Mouse (Mus musculus) cerebellum, adult 18-20 months (tissue): ENCODE measurements around the gene Sapcd1.
"Not testable (repeated sequence)": the region's sequence is repeated elsewhere in the genome, so short reads cannot be mapped to it uniquely, and the experiment has no call there.

Source experiments
- DNase-seq, 2 experiments: peaks; one replicate each; pipeline ENCODE4 v3.0.0; 2021

The Sapcd1 gene

DNA sequence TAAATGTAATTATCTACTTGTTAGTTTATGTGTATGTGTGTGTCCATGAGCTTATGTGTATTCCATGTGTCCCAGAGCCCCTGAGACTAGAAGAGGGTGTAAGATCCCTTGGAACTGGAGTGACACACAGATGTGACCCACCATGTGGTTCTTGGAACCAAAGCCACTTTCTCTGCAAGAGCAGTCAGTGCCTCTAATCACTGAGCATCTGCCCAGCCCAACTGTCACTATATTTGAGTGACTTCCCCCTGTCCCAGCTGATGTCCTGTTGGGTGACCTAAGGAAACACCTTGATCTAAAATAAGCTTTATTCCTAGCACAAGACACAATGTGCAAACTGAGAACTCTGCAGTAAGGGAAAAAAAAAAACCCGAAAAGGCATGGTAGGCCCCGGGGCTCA is 499 bp upstream of the Sapcd1 start:
- no peak for DNase-seq

DNA sequence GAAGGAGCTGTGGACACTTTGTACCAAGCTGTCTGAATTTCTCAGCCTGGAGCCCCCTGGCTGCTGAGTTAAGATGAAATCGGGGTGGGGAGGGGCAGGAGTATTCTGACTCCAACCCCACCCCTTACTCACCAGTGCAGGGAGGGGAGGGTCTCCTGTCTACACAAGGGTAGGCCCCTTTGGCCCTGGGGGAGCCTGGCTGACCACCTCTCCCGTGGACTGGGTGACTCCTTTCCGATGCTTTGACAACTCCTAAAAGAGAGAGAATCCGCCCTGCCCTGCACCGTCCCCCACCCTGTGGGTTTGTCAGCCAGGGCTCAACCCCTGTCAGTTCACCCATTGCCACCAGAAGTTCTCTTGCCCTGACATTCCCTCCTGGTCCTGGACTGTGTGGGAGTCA is 1.6 kb downstream of the Sapcd1 start:
- no peak for DNase-seq

DNA sequence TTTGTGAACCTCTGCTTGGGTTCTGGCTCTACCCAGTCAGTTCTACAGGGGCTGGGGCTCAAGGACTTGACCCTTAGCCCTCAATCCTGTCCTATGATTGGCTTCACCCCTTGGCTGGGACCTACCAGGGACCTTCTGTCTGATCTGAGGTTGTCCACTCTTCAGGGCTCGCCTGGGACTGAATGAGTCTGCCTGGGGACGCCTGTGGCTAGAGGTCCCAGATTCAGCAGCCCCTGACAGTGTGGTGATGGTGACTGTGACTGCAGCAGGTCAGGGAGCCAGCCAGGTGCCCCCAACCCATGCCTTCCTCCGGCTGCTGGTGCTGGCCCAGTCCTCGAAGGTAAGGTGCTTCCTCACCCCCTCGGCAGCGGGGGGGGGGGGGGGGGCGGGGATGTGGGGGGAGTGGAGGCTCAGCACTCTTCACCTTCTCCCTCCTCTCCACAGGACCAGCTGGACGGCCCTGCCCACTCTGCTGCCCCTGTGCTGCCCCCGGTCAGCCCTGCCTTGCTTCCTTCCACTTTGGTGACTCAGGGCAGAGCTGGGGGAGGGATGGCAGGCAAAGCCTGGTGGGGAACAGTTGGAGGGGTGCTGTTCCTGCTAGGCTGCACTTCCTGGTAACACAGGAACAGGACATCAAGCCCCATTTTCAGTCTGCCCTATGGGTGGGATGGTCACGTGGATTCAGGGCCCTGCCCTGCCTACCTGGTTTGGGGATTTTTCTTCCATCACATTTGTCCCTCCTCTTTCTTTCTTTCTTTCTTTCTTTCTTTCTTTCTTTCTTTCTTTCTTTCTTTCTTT is 2.9 kb downstream of the Sapcd1 start:
- DNase-seq, result peak in 1 of 2 experiments; percentile 10

DNA sequence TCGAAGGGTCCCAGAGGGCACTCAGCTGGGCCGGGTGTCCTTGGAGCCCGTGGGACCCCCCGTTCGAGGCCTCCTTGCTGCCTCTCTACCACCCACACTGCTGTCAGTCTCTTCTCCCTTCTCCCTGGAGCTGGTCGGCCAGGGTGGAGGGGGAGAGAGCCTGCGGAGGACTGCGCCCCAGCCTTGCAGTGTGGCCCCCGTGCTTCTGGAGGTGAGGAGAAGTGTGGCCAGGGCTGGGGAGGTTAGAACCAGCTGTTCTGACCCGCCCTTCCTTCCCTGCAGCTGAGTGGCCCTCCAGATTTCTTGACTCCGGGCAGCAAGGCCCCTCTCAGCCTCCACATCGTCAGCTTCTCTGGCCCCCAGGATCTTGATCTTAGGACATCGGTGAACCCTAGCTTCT is 3.6 kb downstream of the Sapcd1 start:
- no peak for DNase-seq

DNA sequence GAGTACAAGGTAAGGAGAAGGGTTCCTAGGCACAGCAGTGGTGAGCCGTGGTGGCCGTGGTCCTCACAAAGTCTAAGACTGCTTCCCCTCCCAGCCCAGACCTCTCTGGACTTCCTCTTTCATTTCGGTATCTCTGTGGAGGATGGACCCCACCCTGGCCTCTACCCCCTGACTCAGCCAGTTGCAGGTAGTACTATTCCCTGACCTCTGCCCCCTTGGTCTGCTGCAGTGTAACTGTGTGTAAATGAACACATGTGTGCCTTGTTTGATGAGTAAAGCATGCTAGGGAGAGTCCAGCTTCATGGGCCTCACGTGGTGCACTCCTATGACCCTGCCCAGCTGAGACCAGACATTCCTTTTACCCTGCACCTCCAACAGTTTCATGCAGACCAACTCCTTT is 4.1 kb downstream of the Sapcd1 start:
- DNase-seq, result no peak

DNA sequence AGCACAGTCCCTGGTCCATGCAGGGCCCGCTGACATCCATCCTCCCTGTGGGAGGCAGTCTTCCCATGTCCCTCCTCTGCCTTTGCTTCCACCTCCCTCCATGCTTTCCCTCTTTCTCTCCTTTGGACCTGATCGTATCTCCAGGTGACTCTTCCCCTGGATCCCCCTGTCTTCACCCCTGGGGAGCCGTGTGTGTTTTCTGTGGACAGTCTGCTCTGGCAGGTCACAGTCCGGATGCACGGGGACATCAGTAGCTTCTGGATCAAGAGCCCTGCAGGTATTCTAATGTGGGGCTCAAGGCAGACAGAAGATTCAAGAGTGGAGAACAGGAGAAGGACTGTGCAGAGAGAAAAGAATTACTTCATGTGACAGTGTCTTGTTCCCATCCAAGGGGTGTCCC is 4.6 kb downstream of the Sapcd1 start:
- no peak for DNase-seq

DNA sequence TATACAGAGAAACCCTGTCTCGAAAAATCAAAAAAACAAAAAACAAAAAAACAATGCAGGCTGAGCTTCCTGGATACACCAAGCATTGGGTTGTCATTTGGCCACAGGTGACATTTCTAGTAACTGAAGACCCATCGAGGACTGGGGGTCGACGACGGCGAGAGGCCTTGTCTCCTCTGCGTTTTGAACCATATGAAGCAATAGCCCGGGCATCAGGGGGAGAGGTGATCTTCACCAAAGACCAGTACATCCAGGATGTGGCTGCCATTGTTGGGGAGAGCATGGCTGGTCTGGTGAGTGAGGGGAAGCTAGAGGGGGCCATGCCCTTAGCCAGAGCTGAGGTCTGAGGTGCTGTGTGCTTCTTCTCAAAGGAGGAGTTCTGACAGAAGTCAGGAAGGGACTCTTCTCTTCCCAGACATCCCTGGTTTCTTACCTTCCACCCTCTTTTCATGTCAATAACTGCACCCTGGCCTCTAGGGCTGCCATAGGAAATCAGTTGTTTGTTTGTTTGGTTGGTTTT is 5.2 kb downstream of the Sapcd1 start:
- DNase-seq, result no peak

DNA sequence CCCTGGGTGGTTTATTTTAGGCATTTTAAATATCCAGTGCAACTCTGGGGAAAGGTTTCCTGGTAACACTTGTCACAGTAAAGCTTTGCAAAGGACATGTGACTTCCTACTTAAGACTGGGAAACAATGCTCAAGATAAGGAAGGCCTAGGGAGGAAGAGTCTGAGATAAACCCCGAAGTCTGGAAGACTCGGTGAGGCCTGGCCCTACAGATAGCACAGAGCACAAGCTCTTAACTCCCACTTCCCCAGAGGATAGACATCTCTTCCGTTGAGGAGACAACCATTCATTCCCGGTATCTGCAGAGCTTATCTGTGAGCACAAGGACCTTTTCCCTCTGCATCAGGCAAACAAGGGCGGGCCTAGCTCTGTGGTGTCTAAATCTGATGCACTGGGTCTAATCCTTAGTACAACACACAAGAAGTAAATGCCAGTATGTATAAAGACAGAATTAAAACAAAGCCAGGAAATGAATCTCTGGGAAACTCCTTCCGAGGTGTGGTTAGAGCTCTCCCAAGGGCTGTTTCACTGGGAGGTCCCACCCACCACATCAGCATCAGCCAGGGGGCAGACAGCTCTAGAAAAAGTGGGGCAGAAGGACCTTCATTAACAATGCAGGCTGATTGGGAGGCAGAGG is 5.9 kb downstream of the Sapcd1 start:
- no peak for DNase-seq

DNA sequence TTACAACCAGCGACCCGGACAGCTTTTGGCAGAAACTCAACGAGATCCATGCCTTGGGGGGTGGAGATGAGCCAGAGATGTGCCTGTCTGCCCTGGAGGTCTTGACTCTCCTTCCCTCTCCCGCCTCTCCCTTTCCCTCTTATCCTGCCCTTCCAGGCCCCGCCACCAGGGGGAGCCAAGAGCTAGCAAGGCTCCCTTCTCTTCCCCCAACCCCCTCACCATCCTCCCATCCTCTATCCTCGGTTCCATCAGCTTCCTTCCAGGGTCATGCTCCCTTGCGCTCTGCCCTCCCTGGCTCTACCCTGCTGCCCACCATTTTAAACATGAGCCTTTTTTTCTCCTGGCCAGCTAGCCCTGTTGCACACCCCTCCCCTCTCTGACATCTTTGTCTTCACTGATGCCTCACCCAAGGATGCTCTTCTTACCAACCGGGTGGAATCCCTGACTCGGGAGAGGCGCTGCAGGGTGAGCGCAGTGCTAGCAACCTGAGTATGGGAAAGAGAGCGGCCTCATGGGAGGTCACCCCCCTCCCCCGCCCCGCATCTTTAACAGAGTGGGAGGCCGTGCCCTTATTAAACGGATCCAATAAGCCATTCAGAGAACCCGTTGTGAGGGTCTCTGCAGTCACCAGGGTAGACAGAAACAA is 6.5 kb downstream of the Sapcd1 start:
- DNase-seq, result peak; percentile 89 to 90

DNA sequence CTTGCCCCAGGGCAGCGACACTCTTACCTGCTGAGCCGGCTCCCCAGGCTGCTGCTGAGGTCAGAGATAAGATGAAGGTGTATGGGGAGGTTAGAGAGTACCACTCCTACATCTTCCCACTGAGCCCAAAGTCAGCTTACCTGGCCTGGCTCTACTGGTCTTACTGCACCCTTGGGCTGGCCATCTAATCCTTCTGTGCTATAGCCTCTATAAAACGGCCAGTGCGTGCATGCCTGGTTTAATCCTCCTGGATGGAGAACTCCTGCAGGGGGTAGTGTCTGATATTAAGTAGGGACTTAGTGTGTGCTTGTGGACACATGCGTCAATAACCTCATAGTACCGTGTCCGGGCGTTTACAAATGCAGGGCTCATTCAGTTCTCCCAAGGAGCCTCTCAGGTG is 7.3 kb downstream of the Sapcd1 start:
- peak in 1 of 2 experiments; percentile 26 for DNase-seq

DNA sequence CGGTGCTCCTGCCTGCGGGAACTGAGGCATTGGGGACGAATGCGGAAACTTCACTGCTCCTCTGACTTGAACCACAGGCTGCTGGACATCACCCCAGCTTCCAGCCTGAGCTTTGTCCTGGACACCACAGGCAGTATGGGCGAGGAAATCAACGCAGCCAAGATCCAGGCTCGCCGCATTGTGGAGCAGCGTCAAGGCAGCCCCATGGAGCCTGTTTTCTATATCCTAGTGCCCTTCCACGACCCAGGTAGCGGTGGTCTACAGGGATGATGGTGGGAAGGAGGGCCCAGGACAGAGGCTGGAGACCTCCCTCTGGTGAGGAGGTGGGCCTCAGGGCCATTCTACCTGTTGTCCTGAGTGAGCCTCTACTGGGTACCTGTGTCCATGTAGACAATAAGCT is 7.9 kb downstream of the Sapcd1 start:
- DNase-seq, result peak in 1 of 2 experiments; percentile 27

DNA sequence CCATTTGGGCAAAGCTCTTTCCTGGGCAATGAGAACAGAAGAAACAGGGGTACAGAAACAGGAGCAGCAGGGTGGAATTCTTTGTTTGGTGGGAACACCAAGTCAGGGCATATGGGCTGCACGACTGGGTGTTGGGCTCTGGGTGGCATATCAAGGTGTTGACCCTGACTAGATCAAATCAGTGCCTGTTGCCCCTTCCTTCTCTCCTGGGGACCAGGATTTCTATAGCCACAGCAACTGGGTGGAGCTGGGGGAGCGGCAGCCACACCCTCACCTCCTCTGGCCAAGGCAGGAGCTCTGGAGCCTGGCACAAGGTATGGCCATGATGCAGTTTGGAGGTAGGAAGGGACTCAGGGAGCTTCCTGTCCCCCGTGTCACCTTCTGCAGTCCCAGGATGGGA is 9.6 kb downstream of the Sapcd1 start:
- DNase-seq, result peak in 1 of 2 experiments; percentile 28

DNA sequence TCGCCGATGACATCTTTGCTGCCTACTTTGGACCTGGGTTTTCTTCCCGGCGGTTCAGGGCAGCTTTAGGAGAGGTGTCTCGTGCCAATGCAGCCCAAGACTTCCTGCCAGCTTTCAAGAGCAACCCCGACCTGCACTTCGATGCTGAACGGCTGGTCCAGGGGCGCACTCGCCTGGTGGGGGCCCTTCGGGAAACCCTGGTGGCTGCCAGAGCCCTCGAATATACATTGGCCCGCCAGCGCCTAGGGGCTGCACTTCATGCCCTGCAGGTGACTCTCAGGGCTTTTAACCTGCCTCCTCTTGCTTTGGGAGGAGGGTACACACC is 10.1 kb downstream of the Sapcd1 start:
- peak in 1 of 2 experiments; percentile 35 for DNase-seq

DNA sequence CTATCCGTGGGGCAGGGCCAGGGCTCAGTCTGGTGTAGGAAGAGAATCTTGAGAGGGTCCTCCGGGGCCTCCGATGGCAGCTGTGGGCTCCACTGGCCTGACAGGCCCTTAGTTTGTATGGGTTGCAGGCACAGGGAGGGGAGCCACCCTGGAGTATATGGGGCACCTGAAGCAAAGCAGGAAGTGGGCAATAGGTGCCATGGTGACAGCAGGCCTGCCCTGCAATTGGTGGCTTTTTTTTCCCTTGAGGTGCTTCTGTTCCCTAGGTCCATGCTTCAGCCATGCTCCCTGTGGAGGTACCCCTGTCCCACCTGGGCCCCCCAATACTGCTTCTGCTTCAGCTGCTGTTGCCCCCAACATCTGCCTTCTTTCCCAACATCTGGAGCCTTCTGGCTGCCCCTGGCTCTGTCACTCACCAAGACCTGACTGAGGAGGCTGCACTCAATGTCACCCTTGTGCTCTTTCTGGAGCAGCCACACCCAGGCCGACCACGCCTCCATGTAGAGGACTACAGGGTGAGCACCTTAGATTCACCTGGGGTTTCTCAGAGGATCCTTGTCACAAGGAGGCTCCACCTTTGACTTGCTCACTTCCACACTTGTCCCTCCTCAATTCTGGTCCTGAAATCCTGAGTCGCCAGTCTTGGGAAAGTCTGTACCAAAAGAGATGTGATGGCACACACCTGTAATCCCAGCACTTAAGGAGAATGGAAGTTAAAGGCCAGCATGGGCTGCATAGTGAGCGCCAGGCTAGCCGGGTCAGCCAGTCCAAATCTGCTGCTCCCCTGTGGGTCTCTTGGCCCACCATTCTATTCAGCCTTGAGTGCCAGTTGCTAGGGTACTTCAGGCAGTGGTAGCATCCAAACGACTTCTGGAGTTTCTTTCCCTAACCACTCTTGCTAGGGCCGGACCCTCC is 10.8 kb downstream of the Sapcd1 start:
- DNase-seq, result no peak

DNA sequence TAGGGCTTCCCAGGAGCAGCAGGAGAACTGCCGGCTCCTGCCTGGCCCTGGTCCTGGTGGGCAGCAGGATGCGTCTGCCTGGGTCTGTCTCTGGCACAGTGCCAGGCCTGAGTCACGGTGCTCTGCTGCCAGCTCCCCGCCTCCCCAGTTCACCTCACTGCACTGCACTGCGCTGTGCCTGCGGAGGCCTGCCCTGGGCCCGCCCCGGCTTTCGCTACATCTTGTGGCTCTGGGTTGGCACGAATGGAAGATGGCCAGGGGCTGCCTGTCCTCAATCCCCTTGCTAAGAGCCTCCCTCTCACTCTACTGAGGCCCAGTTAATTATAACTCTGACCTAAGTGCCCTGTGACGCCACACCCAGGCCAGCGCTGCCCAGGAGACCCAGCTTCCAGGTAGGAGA is 11.4 kb downstream of the Sapcd1 start, which contains the start of gene Vwa7:
Vwa7 (plus strand) TSS at position 204 of the 400 bp plus-strand sequence.
- DNase-seq, result peak; percentile 77 to 84

DNA sequence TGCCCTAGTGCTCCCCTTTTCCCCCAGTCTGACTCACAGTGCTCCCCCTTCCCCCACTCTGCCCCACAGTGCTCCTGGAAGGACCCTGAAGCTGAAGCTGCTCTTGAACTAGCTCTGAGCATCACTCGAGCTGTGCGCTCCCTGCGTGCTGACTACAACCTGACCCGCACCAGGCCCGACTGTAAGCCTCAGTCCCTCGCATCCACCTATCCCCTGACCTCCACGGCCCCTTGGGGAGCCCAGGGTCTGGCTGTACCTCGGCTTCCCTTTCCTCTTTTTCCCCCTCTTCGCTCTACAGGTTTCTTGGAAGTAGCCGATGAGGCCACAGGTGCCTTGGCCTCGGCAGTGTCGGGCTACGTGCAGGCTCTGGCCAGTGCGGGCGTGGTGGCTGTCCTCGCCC is 12.5 kb downstream of the Sapcd1 start:
- peak in 1 of 2 experiments; percentile 14 for DNase-seq

DNA sequence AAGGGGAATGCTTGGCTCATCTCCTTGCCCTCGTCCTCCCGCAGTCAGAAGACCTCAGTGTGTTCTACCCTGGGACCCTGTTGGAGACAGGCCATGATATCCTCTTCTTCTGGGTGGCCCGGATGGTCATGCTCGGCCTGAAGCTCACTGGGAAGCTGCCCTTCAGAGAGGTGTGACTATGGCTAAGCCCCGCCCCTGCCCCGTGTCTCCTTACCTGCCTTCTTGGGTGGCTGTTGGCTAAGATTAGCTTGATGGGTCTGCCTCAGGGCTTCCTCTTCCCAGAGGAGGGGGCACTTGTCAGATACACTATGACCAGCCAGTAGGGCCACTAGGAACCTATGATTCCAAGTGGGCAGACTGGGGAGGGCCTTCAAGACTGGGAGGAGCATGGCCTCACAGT is 14.6 kb downstream of the Sapcd1 start:
- DNase-seq, result peak in 1 of 2 experiments; percentile 11

DNA sequence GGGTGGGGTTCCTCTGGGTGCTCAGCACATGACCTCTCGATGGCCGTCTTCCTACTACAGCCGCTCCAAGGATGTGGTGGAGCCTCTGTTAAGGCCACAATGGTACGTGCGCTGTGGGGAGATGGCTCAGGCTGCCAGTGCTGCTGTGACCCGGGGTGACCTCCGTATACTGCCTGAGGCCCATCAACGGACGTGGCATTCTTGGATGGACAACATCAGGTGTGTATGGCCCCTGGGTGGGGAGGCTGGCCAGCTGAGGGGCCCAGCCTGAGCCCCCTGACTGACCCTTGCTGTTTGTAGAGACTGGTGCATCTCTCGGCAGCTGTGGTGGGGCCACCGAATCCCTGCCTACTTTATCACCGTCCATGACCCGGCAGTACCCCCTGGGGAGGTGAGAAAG is 15.4 kb downstream of the Sapcd1 start:
- DNase-seq, result peak in 1 of 2 experiments; percentile 9

DNA sequence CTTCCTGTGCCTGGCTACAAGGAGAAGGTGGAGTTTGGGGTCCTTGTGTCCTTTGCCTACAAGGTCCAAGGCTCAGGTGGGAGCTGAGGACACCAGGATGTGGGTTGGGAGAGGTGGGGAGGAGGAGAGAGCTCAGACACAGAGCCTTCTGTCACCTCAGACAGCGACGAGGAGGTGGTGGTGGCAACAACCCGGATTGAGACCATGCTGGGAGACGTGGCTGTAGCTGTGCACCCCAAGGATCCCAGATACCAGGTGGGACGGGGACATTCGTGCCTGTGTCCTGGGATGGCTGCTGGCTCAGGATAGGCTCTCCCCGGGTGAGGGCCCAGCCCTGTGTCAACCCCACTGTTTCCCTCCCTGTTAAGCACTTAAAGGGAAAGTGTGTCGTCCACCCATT is 16.4 kb downstream of the Sapcd1 start:
- DNase-seq, result no peak

DNA sequence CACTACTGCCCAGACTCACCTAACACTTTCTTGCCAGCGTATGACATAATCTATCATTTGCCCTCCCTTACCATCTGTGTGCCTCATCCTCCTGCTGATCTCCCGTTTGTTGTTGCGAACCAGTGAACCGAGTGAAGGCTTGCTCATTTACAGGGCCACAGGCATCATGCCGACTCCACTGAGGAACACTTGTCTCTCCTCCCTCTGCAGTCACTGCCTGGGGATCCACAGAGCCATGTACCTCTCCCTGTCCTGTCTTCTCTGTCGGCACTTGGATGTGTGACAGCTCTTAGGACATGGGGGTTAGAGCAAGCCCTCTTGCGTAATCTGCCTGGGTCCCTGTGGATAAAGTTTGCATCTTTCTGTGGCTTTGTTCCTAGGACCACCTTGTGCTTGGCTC is 18.2 kb downstream of the Sapcd1 start:
- peak; percentile 75 to 79 for DNase-seq

DNA sequence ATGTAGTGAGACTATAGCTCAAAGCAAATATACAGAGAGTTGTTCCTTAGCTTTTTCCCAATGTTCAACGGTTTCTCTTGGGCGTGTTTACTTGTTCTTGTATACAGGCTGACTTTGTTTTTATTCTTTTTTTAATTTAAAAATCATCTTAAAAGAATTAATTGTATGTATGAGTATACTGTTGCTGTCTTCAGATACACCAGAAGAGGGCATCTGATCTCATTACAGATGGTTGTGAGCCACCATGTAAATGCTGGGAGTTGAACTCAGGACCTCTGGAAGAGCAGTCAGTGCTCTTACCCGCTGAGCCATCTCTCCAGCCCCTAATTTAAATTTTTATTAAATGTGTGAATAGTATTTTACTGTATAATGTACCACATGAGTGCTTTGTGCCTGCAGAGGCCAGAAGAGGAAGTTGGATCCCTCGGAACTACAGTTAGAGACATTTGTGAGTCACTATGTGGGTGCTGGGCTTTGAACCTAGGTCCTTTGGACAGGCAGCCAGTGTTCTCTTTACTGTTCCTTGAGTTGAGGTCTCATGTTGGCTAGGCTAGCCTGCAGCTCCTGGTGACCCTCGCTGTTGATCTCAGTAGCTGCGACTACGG is 20.3 kb downstream of the Sapcd1 start:
- no peak for DNase-seq

DNA sequence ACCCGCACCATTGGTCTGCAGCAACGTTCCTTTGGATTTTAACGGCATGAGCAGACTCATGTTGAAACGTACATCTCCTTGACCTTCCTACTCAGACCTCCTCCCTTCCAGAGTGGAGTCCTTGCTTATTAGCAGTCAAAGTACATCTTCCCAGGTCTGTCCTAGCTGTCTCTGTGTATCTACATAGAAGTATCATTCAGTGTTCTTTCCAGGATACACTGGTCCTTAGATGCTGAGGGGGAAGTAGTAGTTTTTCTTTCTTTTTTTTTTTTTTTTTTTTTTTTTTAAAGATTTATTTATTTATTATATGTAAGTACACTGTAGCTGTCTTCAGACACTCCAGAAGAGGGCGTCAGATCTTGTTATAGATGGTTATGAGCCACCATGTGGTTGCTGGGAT is 21.9 kb downstream of the Sapcd1 start:
- not testable (repeated sequence) for DNase-seq
